Mouse (Mus musculus) telencephalon, adult 2 months (tissue): ENCODE data around the gene Ptpn3.
A peak's percentile ranks its signal among the peaks of the same experiment; 100 is the strongest.

ENCODE experiments used
- DNase-seq: peaks from one replicate; pipeline ENCODE4 v3.0.0-alpha.2; 2011; ENCODE audit warnings: low read depth, low spot score

The Ptpn3 gene

GRCm38 (mm10) chr4:57301410-57302313 lies at the start of gene Ptpn3:
Gene Ptpn3, minus strand, starts transcription at chr4:57301837.
- peak; percentile 75 for DNase-seq

- DNase-seq: no peak
Measured at GRCm38 (mm10) chr4:57350541-57350940, 48.9 kb upstream of the Ptpn3 start.

GRCm38 (mm10) chr4:57343996-57344395 lies 42.4 kb upstream of the Ptpn3 start:
- no peak for DNase-seq

GRCm38 (mm10) chr4:57338923-57339322 lies 37.3 kb upstream of the Ptpn3 start:
- DNase-seq: no peak

- DNase-seq: no peak
Measured at GRCm38 (mm10) chr4:57338061-57338460, 36.4 kb upstream of the Ptpn3 start.

GRCm38 (mm10) chr4:57335000-57335666 lies 33.5 kb upstream of the Ptpn3 start:
- DNase-seq: no peak

- peak; percentile 56 for DNase-seq
Measured at GRCm38 (mm10) chr4:57333926-57334548, 32.4 kb upstream of the Ptpn3 start.

GRCm38 (mm10) chr4:57332511-57332910 lies 30.9 kb upstream of the Ptpn3 start:
- DNase-seq: no peak

GRCm38 (mm10) chr4:57320606-57321327 lies 19.1 kb upstream of the Ptpn3 start:
- DNase-seq: no peak

GRCm38 (mm10) chr4:57318525-57319212 lies 17.0 kb upstream of the Ptpn3 start:
- DNase-seq: peak; percentile 78

GRCm38 (mm10) chr4:57312256-57313166 lies 10.9 kb upstream of the Ptpn3 start:
- DNase-seq: no peak

- DNase-seq: no peak
Measured at GRCm38 (mm10) chr4:57311750-57312149, 10.1 kb upstream of the Ptpn3 start.

GRCm38 (mm10) chr4:57308214-57309000 lies 6.8 kb upstream of the Ptpn3 start:
- no peak for DNase-seq

GRCm38 (mm10) chr4:57307747-57308146 lies 6.1 kb upstream of the Ptpn3 start:
- no peak for DNase-seq

- no peak for DNase-seq
Measured at GRCm38 (mm10) chr4:57306260-57306659, 4.6 kb upstream of the Ptpn3 start.

GRCm38 (mm10) chr4:57305644-57306043 lies 4.0 kb upstream of the Ptpn3 start:
- no peak for DNase-seq

- DNase-seq: no peak
Measured at GRCm38 (mm10) chr4:57300469-57301409, 898 bp downstream of the Ptpn3 start.
